Mouse (Mus musculus) cortical plate, adult 2 months (tissue): Measurements from ENCODE around the gene Nr2f6.

ENCODE experiments used
- CTCF ChIP-seq: fragments of 200-500 bp; IDR thresholded peaks from 2 replicates; pipeline ENCODE4 v1.5.1; 2011; ENCODE audit warnings: mild to moderate bottlenecking, control low read depth, low read length; ENCODE audit not compliant: insufficient read depth; ENCODE audit errors: extremely low read depth
- POLR2A ChIP-seq: fragments of 200-500 bp; IDR thresholded peaks from 2 replicates; pipeline ENCODE4 v1.6.1; 2011; ENCODE audit warnings: mild to moderate bottlenecking, low read length, control low read depth; ENCODE audit not compliant: insufficient read depth; ENCODE audit errors: extremely low read depth

- TF ChIP-seq CTCF (no peak), POLR2A (no peak)
These were observed 2.2 kb downstream of the Nr2f6 start for GRCm38 (mm10) chr8:71379512-71380075.
